Mouse (Mus musculus): Measurements from ENCODE around the gene Otulinl. TPM values are rescaled to one million over a fixed set of nuclear protein-coding genes. Genes with fewer than 3 reads are reported as not detected.
"Not testable (repeated sequence)": the region's sequence is repeated elsewhere in the genome, so short reads cannot be mapped to it uniquely, and the experiment has no call there.

Gene Otulinl
- 1 to 10 TPM in 1 of 2 experiments, under 1 TPM in 1; 0.35 to 1.3 TPM for total RNA-seq (2021)
- long read RNA-seq, experiment 1, partial matches to known transcripts, result 0 of 2 reads
- long read RNA-seq, experiment 1, other reads (novel, unspliced or antisense), result 0 of 2 reads
- long read RNA-seq, experiment 2, partial matches to known transcripts, result 0 of 2 reads
- long read RNA-seq, experiment 2, other reads (novel, unspliced or antisense), result 0 of 2 reads

- peak; percentile 94 for DNase-seq
Measured at GRCm38 (mm10) chr15:27681419-27682187, at the start of gene Otulinl. Gene Otulinl, minus strand, starts transcription at chr15:27681579.

GRCm38 (mm10) chr15:27726228-27726627 is 44.8 kb upstream of the Otulinl start:
- DNase-seq, result no peak

DNA sequence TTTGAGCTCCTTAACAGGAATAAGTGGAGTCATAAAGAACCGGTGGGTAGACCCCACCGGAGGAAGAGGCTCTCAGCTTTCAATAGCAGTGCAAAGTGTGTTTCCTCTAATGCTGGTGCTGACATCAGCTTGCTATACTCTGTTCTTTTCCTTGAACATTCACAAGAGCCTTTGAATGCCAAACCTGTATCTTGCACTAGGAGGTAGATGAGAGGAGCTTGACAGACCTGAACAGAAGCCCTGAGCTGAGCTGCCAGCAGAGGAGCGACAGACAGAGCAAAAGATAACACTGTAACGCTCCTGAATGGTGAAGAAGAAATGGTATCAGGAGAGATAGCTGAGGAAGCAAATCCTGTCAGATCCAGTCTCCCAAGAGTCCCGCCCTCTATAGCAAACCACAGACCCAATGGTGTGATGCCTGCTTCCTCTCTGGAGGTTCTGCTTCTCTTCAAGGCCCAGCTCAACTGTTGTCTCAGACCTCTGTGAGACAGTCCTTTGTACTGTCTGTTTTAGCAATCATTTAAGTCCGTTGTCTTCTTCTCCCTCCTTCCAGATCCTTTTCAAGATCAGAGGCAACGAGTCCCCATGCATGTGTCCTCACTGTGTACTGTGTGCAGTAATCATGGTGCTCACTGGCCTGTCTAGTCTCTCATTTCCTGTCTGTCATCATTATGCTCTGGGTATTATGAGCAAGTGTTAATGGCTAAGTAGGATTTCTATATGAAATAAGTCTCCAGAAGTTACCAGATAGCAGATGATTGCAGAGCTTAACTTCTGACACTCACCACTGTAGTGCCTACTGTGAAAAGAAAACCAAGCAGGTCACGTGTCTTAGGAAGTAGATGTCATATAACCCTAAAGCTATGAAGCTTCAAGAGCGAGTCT is 43.7 kb upstream of the Otulinl start:
- no peak for DNase-seq

DNA sequence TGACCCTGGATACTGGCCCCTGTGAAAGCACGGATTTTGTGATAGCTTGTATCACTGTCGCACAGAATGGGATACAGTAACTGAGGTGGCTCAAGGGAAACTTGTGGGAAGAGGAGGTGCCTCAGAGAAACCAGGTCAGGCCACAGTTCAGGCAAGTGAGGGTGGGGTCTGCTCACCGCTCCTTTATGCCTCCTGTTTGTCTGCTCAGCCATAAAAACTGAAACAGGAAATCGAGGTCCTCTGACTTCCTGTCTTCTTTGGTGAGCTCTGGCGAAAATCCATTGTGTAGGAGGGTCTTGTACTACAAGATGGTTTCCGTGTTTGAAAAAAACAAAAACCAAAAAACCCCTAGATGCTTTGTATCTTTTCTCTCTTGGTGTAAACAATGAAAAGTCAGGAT is 42.9 kb upstream of the Otulinl start:
- no peak for DNase-seq

GRCm38 (mm10) chr15:27723746-27724145 is 42.4 kb upstream of the Otulinl start:
- no peak for DNase-seq

DNA sequence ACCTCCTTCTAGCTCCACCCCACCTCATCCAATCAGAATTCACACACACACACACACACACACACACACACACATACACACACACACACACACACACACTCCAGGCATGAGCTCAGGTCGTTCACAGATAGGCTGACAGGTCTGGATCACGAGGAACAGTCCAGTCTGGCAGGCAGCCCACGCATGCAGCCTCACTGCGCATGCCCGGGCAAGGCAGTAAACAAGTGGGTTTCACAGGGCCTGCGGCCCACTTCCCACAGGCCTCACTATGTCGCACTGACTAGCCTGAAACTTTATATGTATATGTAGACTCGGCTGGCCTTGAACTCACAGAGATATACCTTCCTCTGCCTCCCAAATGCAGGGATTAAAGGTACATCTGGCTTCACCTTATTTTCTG is 38.9 kb upstream of the Otulinl start:
- DNase-seq, result not testable (repeated sequence)

DNA sequence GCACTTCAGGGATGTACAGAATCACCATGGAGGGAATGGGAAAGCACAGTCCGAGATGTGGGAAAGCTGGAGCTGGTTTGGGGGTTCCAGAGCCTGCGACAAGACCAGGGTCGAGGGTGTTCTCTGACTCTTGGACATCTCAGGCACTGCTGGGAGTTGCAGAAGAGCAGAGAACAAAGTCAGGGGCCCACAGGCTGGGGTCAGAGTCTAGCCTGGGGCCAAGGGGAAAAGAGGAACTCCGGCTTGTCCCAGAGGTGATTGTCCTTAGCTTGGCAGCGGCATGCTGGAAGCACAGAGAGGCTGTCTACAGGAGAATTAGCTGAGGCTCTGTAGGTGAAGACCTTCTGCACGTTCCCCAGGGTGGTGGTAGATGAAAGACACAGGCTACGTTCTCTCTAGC is 37.3 kb upstream of the Otulinl start:
- no peak for DNase-seq

- no peak for DNase-seq
Measured at GRCm38 (mm10) chr15:27715331-27715730, 34.0 kb upstream of the Otulinl start.

DNA sequence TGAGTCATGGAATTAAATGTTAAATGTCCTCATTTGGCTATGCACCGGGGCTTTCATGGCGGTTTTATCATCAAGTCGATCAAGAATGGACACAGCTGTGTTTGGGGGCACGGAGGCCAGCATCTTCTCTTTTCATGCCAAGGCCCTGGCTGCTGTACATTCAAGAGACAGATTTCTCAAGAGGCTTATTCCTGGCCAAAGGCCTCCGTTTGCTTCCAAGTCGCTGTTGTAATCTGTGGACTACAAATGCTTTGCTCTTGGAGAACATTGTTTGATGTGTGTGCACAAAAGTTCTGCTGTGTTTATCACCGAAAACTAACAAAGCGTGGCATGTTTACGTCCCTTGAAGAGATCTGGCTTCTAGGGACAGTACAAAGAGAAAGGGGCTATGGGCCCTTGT is 29.3 kb upstream of the Otulinl start:
- peak; percentile 38 for DNase-seq

- no peak for DNase-seq
Measured at GRCm38 (mm10) chr15:27708968-27709612, 27.7 kb upstream of the Otulinl start.

- no peak for DNase-seq
Measured at GRCm38 (mm10) chr15:27708499-27708898, 27.1 kb upstream of the Otulinl start.

GRCm38 (mm10) chr15:27702972-27703313 is 21.6 kb upstream of the Otulinl start:
- no peak for DNase-seq

DNA sequence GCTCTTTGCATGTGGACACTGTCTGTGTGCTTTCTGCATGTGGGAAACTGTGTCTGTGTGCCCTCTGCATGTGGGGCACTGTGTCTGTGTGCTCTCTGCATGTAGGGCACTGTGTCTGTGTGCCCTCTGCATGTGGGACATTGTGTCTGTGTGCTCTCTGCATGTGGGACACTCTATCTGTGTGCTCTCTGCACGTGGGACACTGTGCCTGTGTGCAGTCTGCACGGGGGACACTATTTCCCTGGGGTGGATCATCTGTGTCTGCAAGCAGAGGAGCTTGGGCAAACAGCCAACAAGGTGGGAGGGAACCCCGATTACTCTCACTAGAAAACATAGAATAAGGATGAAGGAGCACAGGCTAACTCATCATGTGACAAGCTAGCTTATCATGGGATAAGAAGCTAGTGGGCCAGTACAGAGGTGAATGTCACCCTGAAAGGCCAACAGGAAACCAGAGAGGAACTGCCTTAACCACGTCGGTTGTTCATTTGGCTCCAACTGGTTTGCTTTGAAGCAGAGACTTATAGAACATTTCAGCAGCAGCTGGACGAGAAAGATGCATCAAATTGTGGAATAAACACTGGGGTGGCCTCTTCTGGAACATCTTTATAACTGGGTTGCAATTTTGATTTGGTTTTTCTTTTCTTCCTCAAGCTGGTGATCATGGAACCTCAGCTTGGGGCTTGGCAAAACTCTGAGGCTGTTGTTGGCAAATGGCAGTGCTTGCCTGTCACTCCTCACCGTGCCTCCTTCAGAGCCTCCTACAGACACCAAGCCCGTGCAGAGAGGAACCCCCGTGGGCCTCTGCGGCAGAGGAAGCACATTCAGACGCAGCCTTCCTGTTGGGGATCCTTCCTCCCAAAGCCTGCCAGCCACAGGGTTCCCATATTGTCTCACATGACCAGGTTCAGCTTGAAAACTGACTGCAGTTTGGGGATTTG is 20.9 kb upstream of the Otulinl start:
- DNase-seq, result peak; percentile 25

GRCm38 (mm10) chr15:27697632-27698031 is 16.3 kb upstream of the Otulinl start:
- DNase-seq, result no peak

- no peak for DNase-seq
Measured at GRCm38 (mm10) chr15:27693235-27693634, 11.9 kb upstream of the Otulinl start.

GRCm38 (mm10) chr15:27692161-27692560 is 10.8 kb upstream of the Otulinl start:
- no peak for DNase-seq

GRCm38 (mm10) chr15:27691213-27691612 is 9.8 kb upstream of the Otulinl start:
- no peak for DNase-seq

GRCm38 (mm10) chr15:27688041-27688651 is 6.8 kb upstream of the Otulinl start:
- no peak for DNase-seq

GRCm38 (mm10) chr15:27684813-27685212 is 3.4 kb upstream of the Otulinl start:
- no peak for DNase-seq

DNA sequence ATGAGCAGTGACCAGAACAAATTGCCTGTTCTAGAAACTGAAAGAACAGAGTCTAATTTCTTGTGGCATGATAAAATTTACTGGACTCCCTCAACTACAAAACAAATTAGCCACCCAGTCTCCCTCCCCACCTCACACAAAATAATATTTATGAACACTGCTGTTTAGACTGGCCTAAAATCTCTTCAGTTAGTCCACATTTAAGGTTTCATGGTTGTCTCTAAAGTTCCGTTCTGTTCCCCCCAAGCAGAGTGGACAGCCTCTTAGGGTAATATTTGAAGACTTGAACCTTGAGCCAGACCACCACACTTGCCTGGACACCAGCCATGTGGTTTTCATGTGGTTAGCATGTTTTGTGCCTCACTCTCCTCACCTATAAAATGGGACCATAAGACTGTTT is 1.8 kb upstream of the Otulinl start:
- DNase-seq, result no peak

DNA sequence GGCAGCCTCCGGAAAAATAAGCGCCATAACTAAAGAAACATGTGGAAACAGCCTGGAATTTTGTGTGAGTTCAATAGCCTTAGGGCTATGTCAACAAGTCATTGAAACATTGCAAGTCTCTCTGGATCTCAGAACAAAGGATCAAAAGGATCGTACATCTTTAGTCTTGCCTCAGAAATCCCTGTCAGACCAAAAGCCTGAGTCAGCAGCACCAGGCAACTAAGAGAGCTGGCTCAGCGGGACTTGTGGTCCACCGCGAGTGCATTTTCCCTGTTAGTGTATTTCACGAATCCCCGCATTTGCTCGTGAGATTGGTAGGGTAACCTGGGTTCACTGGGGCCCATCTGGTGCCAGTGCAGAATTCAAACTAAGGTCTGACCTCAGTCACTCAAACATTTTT is 1.2 kb upstream of the Otulinl start:
- no peak for DNase-seq
